ENCODE assay signal across 8 mouse cellular contexts in genomic region chr11:31874071-31874470, GRCm38 (mm10). TPM values are rescaled to one million over a fixed set of nuclear protein-coding genes. Genes with fewer than 3 reads are reported as not detected.
DNase-seq lines count a peak whose midpoint lies in the region; ATAC-seq and TF ChIP-seq lines count a peak whose summit lies in the region.

No protein-coding gene starts in this region.

- H3K27ac ChIP-seq in heart, embryonic 16.5 days (ENCODE audit: low read length) = no peak overlapping the region
- H3K27ac ChIP-seq in bone marrow macrophage, adult 2 months (ENCODE audit: insufficient read depth, low read depth, low read length) = no peak overlapping the region
- no peak overlapping the region for H3K27ac ChIP-seq in hindbrain, embryonic 11.5 days (ENCODE audit: low read depth, low read length)
- H3K27ac ChIP-seq in midbrain, embryonic 11.5 days (ENCODE audit: low read depth, low read length) = no peak overlapping the region

- H3K4me2 ChIP-seq in heart, embryonic 16.5 days (ENCODE audit: low read depth, low read length) = peak overlapping the region; percentile 81
- peak overlapping the region; percentile 36 for H3K4me2 ChIP-seq in hindbrain, embryonic 11.5 days (replicated peaks; ENCODE audit: low read depth, low read length)
- H3K4me2 ChIP-seq in midbrain, embryonic 11.5 days = peak overlapping the region; percentile 36

- TF ChIP-seq CTCF in bone marrow macrophage, adult 2 months (IDR thresholded peaks at IDR 0.05; ENCODE audit: low read depth, low read length) = no peak

- H3K36me3 ChIP-seq in heart, embryonic 16.5 days (ENCODE audit: control insufficient read depth, insufficient read depth) = peaks cover 3% of the 10 kb centered on the region; the same call in 1 of the 2 replicates
- H3K36me3 ChIP-seq in hindbrain, embryonic 11.5 days (ENCODE audit: control insufficient read depth, insufficient read depth, low read length) = no peaks in the 10 kb centered on the region
- H3K36me3 ChIP-seq in midbrain, embryonic 11.5 days (ENCODE audit: control insufficient read depth, insufficient read depth, low read length) = no peaks in the 10 kb centered on the region

- H3K9ac ChIP-seq in heart, embryonic 16.5 days (ENCODE audit: low read length) = peak overlapping the region; percentile 67
- H3K9ac ChIP-seq in hindbrain, embryonic 11.5 days (ENCODE audit: low read depth, low read length) = no peak overlapping the region
- H3K9ac ChIP-seq in midbrain, embryonic 11.5 days (ENCODE audit: low read length) = no peak overlapping the region

- no peak for TF ChIP-seq POLR2A in bone marrow macrophage, adult 2 months (IDR thresholded peaks at IDR 0.05; ENCODE audit: borderline replicate concordance, low read depth, low read length)

- peak overlapping the region; percentile 46 for H3K4me3 ChIP-seq in heart, embryonic 16.5 days (ENCODE audit: low read length)
- H3K4me3 ChIP-seq in bone marrow macrophage, adult 2 months (ENCODE audit: insufficient read depth, low read length) = peak overlapping the region; percentile 31; the same call in 1 of the 2 replicates
- H3K4me3 ChIP-seq in hindbrain, embryonic 11.5 days (ENCODE audit: low read depth, low read length) = peak overlapping the region; percentile 27
- H3K4me3 ChIP-seq in midbrain, embryonic 11.5 days (ENCODE audit: low read depth, low read length) = peak overlapping the region; percentile 21

- peaks cover 2% of the 10 kb centered on the region; the same call in 1 of the 2 replicates for H3K9me3 ChIP-seq in heart, embryonic 16.5 days (replicated peaks; ENCODE audit: control insufficient read depth, low read length)
- H3K9me3 ChIP-seq in hindbrain, embryonic 11.5 days (ENCODE audit: control insufficient read depth, low read length) = no peaks in the 10 kb centered on the region
- no peaks in the 10 kb centered on the region for H3K9me3 ChIP-seq in midbrain, embryonic 11.5 days (ENCODE audit: control insufficient read depth, low read length)

- intact Hi-C loops in left cerebral cortex, postnatal 4 days (cut with DNase I) = loop anchor here (5.0 to 10.0 kb wide), 2 partner anchors 119 to 197 kb away; no protein-coding TSS in a partner anchor

- peaks cover 13% of the 10 kb centered on the region for H3K4me1 ChIP-seq in heart, embryonic 16.5 days (ENCODE audit: control insufficient read depth, insufficient read depth, low read length)
- H3K4me1 ChIP-seq in bone marrow macrophage, adult 2 months (ENCODE audit: control insufficient read depth, insufficient read depth, low read length) = peaks cover 6% of the 10 kb centered on the region
- no peaks in the 10 kb centered on the region for H3K4me1 ChIP-seq in hindbrain, embryonic 11.5 days (replicated peaks; ENCODE audit: control insufficient read depth, insufficient read depth, low read length)
- H3K4me1 ChIP-seq in midbrain, embryonic 11.5 days (ENCODE audit: control insufficient read depth, insufficient read depth, low read length) = peaks cover 6% of the 10 kb centered on the region; the same call in 1 of the 2 replicates

- DNase-seq in heart, postnatal 4 days = no peak
- DNase-seq in hindbrain, embryonic 11.5 days (ENCODE audit: low spot score) = no peak
- no peak for DNase-seq in midbrain, embryonic 11.5 days (ENCODE audit: low spot score, missing footprints)
- DNase-seq in left cerebral cortex, postnatal 4 days = no peak
- no peak for DNase-seq in cerebellum, adult 8-10 months
- no peak for DNase-seq in layer of hippocampus, postnatal 14 days (ENCODE audit: low spot score in 2 of 2)

- ATAC-seq in heart, embryonic 16.5 days (replicated peaks; ENCODE audit: extremely low read depth, insufficient read depth, low FRiP score) = no peak
- no peak for ATAC-seq in hindbrain, embryonic 11.5 days (ENCODE audit: low FRiP score)
- ATAC-seq in midbrain, embryonic 11.5 days (ENCODE audit: low FRiP score) = no peak

- 34% methylated on average over 2 of the region's 2 CpGs for WGBS in heart, embryonic 16.5 days
- whole genome bisulfite sequencing in hindbrain, embryonic 11.5 days = 78% methylated on average over 2 of the region's 2 CpGs
- 67% methylated on average over 2 of the region's 2 CpGs for WGBS in midbrain, embryonic 11.5 days

- no peaks in the 10 kb centered on the region for H3K27me3 ChIP-seq in heart, embryonic 16.5 days (ENCODE audit: control insufficient read depth, insufficient read depth, low read length)
- H3K27me3 ChIP-seq in hindbrain, embryonic 11.5 days (ENCODE audit: control insufficient read depth, insufficient read depth, low read length) = no peaks in the 10 kb centered on the region
- H3K27me3 ChIP-seq in midbrain, embryonic 11.5 days (ENCODE audit: control insufficient read depth, insufficient read depth, low read length) = no peaks in the 10 kb centered on the region

RNA-seq across cellular contexts. Expression of gene Cpeb4, which starts 2.1 kb away (rescaled TPM):
- polyA plus RNA-seq in heart, embryonic 16.5 days (2015; fragmentation: Nextera tagmentation; extraction: Ambion mirVana) = 5.9 and 7.3 TPM in 2 replicates
- 10 to 100 TPM; 63.1 to 71.0 TPM for total RNA-seq in heart, postnatal 4 days (2021)
- polyA plus RNA-seq in bone marrow macrophage, adult 2 months (2012; ENCODE audit: insufficient read depth, insufficient read length, missing spikeins) = 43.4 and 46.6 TPM in 2 replicates
- polyA plus RNA-seq in hindbrain, embryonic 11.5 days (2014; fragmentation: Nextera tagmentation; extraction: Ambion mirVana) = 14.3 and 16.7 TPM in 2 replicates
- polyA plus RNA-seq in midbrain, embryonic 11.5 days (2014; fragmentation: Nextera tagmentation; extraction: Ambion mirVana) = 11.7 and 17.2 TPM in 2 replicates
- 100 to 1,000 TPM; 148 to 149 TPM for total RNA-seq in left cerebral cortex, postnatal 4 days (2021)
- 100 to 1,000 TPM; 125 to 140 TPM for total RNA-seq in layer of hippocampus, postnatal 14 days (2021)
